Mouse (Mus musculus): ENCODE measurements around the gene Olfr461. TPM values are rescaled to one million over a fixed set of nuclear protein-coding genes. Genes with fewer than 3 reads are reported as not detected.

The Olfr461 gene
- polyA plus RNA-seq, 1 experiment = not detected

DNA sequence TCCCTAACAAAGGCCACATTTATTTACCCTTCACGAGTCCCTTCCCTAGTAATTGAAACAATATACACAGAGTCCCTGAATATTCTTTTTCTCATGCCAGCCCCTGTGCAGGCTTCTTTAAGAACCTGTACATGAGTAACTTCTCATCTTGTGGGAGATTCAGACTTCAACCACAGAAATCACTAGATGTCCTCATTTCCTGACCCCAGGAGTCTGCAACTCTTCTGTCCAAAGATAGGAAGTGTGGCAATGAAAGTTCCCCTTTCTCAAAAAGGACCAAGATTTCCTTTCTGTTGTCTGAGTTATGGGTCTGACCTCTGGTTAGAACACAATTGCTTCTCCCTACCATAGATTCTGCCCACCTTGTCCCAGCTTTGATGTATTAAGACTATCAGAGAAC is 21.5 kb upstream of the Olfr461 start:
- Histone ChIP-seq H3K36me3 (ENCODE audit: control insufficient read depth, insufficient read depth, low read length, poor library complexity, severe bottlenecking) (no peaks in the 10 kb centered on the region), H3K4me3 (ENCODE audit: low read depth, low read length) (no peak overlapping the region), H3K27ac (ENCODE audit: insufficient read depth, low read length) (no peak overlapping the region), H3K9ac (ENCODE audit: low read depth, poor library complexity, severe bottlenecking) (no peak overlapping the region), H3K27me3 (ENCODE audit: control insufficient read depth, insufficient read depth, low read length, poor library complexity, severe bottlenecking) (no peaks in the 10 kb centered on the region), H3K9me3 (replicated peaks; ENCODE audit: control insufficient read depth, insufficient read depth, low read length, poor library complexity, severe bottlenecking) (no peaks in the 10 kb centered on the region), H3K4me1 (ENCODE audit: control insufficient read depth, insufficient read depth, low read length) (no peaks in the 10 kb centered on the region)
- no peak for TF ChIP-seq EP300 (IDR thresholded peaks at IDR 0.05; ENCODE audit: insufficient read depth, low read depth, low read length)
- TF ChIP-seq POLR2A (IDR thresholded peaks at IDR 0.05; ENCODE audit: insufficient read depth, low read length) = no peak
- no peak for TF ChIP-seq CTCF (IDR thresholded peaks at IDR 0.05; ENCODE audit: low read depth, low read length)

DNA sequence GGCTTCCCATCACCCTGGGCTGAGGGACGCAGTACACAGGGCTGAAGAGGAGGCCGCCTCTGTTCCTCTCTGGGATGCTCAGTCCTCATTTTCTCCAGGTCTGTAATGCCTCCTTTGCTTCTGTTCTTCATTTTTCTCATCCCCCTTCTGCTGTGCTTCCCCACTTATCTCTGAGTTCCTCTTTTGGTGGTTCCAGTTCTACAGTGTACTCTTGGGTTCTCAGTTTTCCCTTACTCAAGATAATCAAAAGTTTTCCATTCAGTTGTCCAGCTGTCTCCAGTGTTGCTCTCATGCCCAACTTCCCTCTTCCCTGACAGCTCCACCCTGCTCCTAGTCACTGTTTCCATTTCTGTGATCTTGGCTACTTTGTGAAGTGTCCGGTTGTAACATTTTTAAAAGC is 18.8 kb upstream of the Olfr461 start:
- no peaks in the 10 kb centered on the region for H3K36me3 ChIP-seq (ENCODE audit: control insufficient read depth, insufficient read depth, low read length, poor library complexity, severe bottlenecking)
- no peaks in the 10 kb centered on the region for H3K4me1 ChIP-seq (ENCODE audit: control insufficient read depth, insufficient read depth, low read length)
- H3K9ac ChIP-seq (ENCODE audit: low read depth, poor library complexity, severe bottlenecking) = no peak overlapping the region
- H3K4me3 ChIP-seq (ENCODE audit: low read depth, low read length) = no peak overlapping the region
- H3K27ac ChIP-seq (ENCODE audit: insufficient read depth, low read length) = no peak overlapping the region
- no peaks in the 10 kb centered on the region for H3K27me3 ChIP-seq (ENCODE audit: control insufficient read depth, insufficient read depth, low read length, poor library complexity, severe bottlenecking)
- no peak for TF ChIP-seq POLR2A (IDR thresholded peaks at IDR 0.05; ENCODE audit: insufficient read depth, low read length)
- no peak for TF ChIP-seq EP300 (IDR thresholded peaks at IDR 0.05; ENCODE audit: insufficient read depth, low read depth, low read length)
- no peak for TF ChIP-seq CTCF (IDR thresholded peaks at IDR 0.05; ENCODE audit: low read depth, low read length)
- no peaks in the 10 kb centered on the region for H3K9me3 ChIP-seq (replicated peaks; ENCODE audit: control insufficient read depth, insufficient read depth, low read length, poor library complexity, severe bottlenecking)

DNA sequence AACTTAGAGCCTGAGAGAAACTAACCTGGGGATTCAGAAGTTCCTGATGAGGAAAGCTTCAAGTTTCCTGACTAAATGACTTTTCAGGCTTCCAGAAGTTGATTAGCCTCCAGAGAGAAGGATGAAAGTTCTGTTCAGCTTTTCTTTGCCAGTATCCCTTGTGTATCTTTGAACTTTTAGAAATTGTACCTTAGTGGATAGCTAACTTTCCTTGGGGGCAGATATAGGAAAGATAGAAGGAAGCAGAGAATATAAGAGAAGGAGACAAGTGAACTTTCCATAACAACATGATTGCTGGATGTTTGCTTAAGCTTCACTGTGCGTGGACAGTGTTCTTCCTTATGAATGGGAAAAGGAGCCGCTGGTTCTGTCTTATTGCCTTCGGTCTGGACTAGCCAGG is 14.3 kb upstream of the Olfr461 start, which contains the start of gene Olfr460:
Olfr460 (plus strand) TSS at position 301 of the 400 bp plus-strand sequence.
- H3K9me3 ChIP-seq (replicated peaks; ENCODE audit: control insufficient read depth, insufficient read depth, low read length, poor library complexity, severe bottlenecking) = peaks cover under 1% of the 10 kb centered on the region; the same call in 1 of the 2 replicates
- no peak within 1 kb of the TSS for H3K27ac ChIP-seq (ENCODE audit: insufficient read depth, low read length)
- TF ChIP-seq EP300 (IDR thresholded peaks at IDR 0.05; ENCODE audit: insufficient read depth, low read depth, low read length) (no peak), CTCF (IDR thresholded peaks at IDR 0.05; ENCODE audit: low read depth, low read length) (no peak), POLR2A (IDR thresholded peaks at IDR 0.05; ENCODE audit: insufficient read depth, low read length) (no peak)
- no peaks in the 10 kb centered on the region for H3K27me3 ChIP-seq (ENCODE audit: control insufficient read depth, insufficient read depth, low read length, poor library complexity, severe bottlenecking)
- no peak within 1 kb of the TSS for H3K9ac ChIP-seq (ENCODE audit: low read depth, poor library complexity, severe bottlenecking)
- H3K4me3 ChIP-seq (ENCODE audit: low read depth, low read length) = no peak within 1 kb of the TSS
- H3K4me1 ChIP-seq (ENCODE audit: control insufficient read depth, insufficient read depth, low read length) = no peaks in the 10 kb centered on the region
- no peaks in the 10 kb centered on the region for H3K36me3 ChIP-seq (ENCODE audit: control insufficient read depth, insufficient read depth, low read length, poor library complexity, severe bottlenecking)

DNA sequence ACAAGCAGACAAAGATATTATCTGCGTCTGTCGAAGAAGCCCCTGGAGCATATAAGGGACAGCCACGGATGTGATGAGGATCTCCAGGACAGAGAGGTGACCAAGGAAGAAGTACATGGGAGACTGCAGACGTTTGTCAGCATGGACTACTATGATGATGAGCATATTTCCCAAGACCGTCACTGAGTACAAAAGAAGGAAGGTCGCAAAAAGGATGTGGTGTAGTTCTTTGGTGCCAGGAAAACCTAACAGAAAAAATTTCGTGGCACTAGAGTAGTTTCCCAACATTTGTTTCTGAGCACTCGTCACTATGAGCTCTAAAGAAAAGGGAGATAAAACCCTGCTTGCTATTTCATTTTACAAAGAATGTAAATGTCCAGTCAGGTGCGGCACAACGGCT is 10.2 kb downstream of the Olfr461 start:
- H3K27ac ChIP-seq (ENCODE audit: insufficient read depth, low read length) = no peak overlapping the region
- no peak for TF ChIP-seq CTCF (IDR thresholded peaks at IDR 0.05; ENCODE audit: low read depth, low read length)
- TF ChIP-seq POLR2A (IDR thresholded peaks at IDR 0.05; ENCODE audit: insufficient read depth, low read length) = no peak
- no peak for TF ChIP-seq EP300 (IDR thresholded peaks at IDR 0.05; ENCODE audit: insufficient read depth, low read depth, low read length)
- H3K9me3 ChIP-seq (replicated peaks; ENCODE audit: control insufficient read depth, insufficient read depth, low read length, poor library complexity, severe bottlenecking) = no peaks in the 10 kb centered on the region
- no peaks in the 10 kb centered on the region for H3K36me3 ChIP-seq (ENCODE audit: control insufficient read depth, insufficient read depth, low read length, poor library complexity, severe bottlenecking)
- H3K27me3 ChIP-seq (ENCODE audit: control insufficient read depth, insufficient read depth, low read length, poor library complexity, severe bottlenecking) = no peaks in the 10 kb centered on the region
- no peak overlapping the region for H3K4me3 ChIP-seq (ENCODE audit: low read depth, low read length)
- H3K4me1 ChIP-seq (ENCODE audit: control insufficient read depth, insufficient read depth, low read length) = no peaks in the 10 kb centered on the region
- no peak overlapping the region for H3K9ac ChIP-seq (ENCODE audit: low read depth, poor library complexity, severe bottlenecking)

DNA sequence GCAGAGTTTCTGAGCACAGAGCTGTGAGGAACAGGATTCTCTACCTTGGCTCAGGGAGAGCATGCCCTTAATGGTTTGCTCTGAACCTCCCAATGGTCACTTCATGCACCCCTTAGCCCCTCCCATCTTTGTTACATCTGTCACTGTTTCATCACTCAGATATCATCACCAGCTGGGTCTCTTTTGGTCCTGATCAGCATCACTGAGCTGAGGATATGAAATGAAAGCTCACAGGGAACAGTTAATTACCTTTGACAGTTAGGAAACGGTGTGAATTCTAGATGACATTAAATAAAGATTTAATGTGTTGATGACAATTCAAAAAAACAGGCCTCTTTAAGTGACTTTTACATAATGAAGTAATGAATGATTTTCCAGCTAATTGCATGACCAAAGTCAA is 35.4 kb downstream of the Olfr461 start, which contains the start of gene Prss37:
Prss37 (minus strand) TSS at position 101 of the 400 bp plus-strand sequence.
- Histone ChIP-seq H3K36me3 (ENCODE audit: control insufficient read depth, insufficient read depth, low read length, poor library complexity, severe bottlenecking) (no peaks in the 10 kb centered on the region), H3K4me1 (ENCODE audit: control insufficient read depth, insufficient read depth, low read length) (no peaks in the 10 kb centered on the region), H3K9me3 (replicated peaks; ENCODE audit: control insufficient read depth, insufficient read depth, low read length, poor library complexity, severe bottlenecking) (no peaks in the 10 kb centered on the region), H3K27me3 (ENCODE audit: control insufficient read depth, insufficient read depth, low read length, poor library complexity, severe bottlenecking) (no peaks in the 10 kb centered on the region; the same call in 1 of the 2 replicates), H3K9ac (ENCODE audit: low read depth, poor library complexity, severe bottlenecking) (no peak within 1 kb of the TSS), H3K4me3 (ENCODE audit: low read depth, low read length) (no peak within 1 kb of the TSS), H3K27ac (ENCODE audit: insufficient read depth, low read length) (no peak within 1 kb of the TSS)
- TF ChIP-seq EP300 (IDR thresholded peaks at IDR 0.05; ENCODE audit: insufficient read depth, low read depth, low read length) (no peak), POLR2A (IDR thresholded peaks at IDR 0.05; ENCODE audit: insufficient read depth, low read length) (no peak), CTCF (IDR thresholded peaks at IDR 0.05; ENCODE audit: low read depth, low read length) (no peak)

DNA sequence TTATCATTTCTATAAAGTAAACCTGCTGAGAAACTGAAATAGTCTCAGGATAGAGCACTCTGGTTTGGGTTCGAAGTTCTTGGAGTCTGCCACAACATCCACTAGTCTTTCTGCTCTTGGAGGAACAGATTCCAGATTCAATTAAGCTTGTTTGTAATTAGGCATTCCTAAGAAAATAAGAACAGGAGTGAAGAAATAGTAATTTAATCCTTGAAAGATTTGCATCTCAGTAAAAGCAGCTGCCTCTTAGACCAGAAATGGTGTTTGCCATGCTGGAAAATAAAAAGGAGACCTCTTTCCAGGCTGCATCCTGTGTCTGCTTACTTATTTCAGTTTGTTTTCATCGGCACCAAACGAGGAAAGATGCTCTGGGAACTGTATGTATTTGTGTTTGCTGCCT is 61.6 kb downstream of the Olfr461 start, which contains the start of gene Tas2r108:
Tas2r108 (plus strand) TSS at position 301 of the 400 bp plus-strand sequence.
- no peak within 1 kb of the TSS for H3K9ac ChIP-seq (ENCODE audit: low read depth, poor library complexity, severe bottlenecking)
- H3K27me3 ChIP-seq (ENCODE audit: control insufficient read depth, insufficient read depth, low read length, poor library complexity, severe bottlenecking) = no peaks in the 10 kb centered on the region
- H3K27ac ChIP-seq (ENCODE audit: insufficient read depth, low read length) = no peak within 1 kb of the TSS
- no peaks in the 10 kb centered on the region for H3K36me3 ChIP-seq (ENCODE audit: control insufficient read depth, insufficient read depth, low read length, poor library complexity, severe bottlenecking)
- no peak for TF ChIP-seq CTCF (IDR thresholded peaks at IDR 0.05; ENCODE audit: low read depth, low read length)
- no peak for TF ChIP-seq POLR2A (IDR thresholded peaks at IDR 0.05; ENCODE audit: insufficient read depth, low read length)
- no peak for TF ChIP-seq EP300 (IDR thresholded peaks at IDR 0.05; ENCODE audit: insufficient read depth, low read depth, low read length)
- H3K4me1 ChIP-seq (ENCODE audit: control insufficient read depth, insufficient read depth, low read length) = no peaks in the 10 kb centered on the region
- no peak within 1 kb of the TSS for H3K4me3 ChIP-seq (ENCODE audit: low read depth, low read length)
- no peaks in the 10 kb centered on the region for H3K9me3 ChIP-seq (replicated peaks; ENCODE audit: control insufficient read depth, insufficient read depth, low read length, poor library complexity, severe bottlenecking)

Other genes with a start within 250 kb of the Olfr461 start
- 34.7 and 37.4 TPM in 2 replicates for gene Agk, start 229.9 kb downstream of the Olfr461 start, polyA plus RNA-seq (2011; ENCODE audit: insufficient read depth, insufficient read length, low read depth, missing spikeins)
- gene E330009J07Rik, start 118.9 kb downstream of the Olfr461 start, polyA plus RNA-seq (2011; ENCODE audit: insufficient read depth, insufficient read length, low read depth, missing spikeins) = 5.8 and 6.4 TPM in 2 replicates
- not detected in 2 replicates for gene Wee2, start 116.0 kb downstream of the Olfr461 start, polyA plus RNA-seq (2011; ENCODE audit: insufficient read depth, insufficient read length, low read depth, missing spikeins)
- gene Ssbp1, start 83.7 kb downstream of the Olfr461 start, polyA plus RNA-seq (2011; ENCODE audit: insufficient read depth, insufficient read length, low read depth, missing spikeins) = 130 and 143 TPM in 2 replicates
- 0.94 TPM in 1 of 2 replicates, not detected in the other for gene Tas2r137, start 63.8 kb downstream of the Olfr461 start, polyA plus RNA-seq (2011; ENCODE audit: insufficient read depth, insufficient read length, low read depth, missing spikeins)
- 0.60 and 0.67 TPM in 2 replicates for gene Tas2r108, start 61.5 kb downstream of the Olfr461 start, polyA plus RNA-seq (2011; ENCODE audit: insufficient read depth, insufficient read length, low read depth, missing spikeins)
- gene Prss37, start 35.5 kb downstream of the Olfr461 start, polyA plus RNA-seq (2011; ENCODE audit: insufficient read depth, insufficient read length, low read depth, missing spikeins) = not detected in 2 replicates
- 0.20 TPM in 1 of 2 replicates, not detected in the other for gene Olfr460, start 14.4 kb upstream of the Olfr461 start, polyA plus RNA-seq (2011; ENCODE audit: insufficient read depth, insufficient read length, low read depth, missing spikeins)
- gene Clec5a, start 30.8 kb upstream of the Olfr461 start, polyA plus RNA-seq (2011; ENCODE audit: insufficient read depth, insufficient read length, low read depth, missing spikeins) = not detected in 2 replicates
- gene Tas2r138, start 58.3 kb upstream of the Olfr461 start, polyA plus RNA-seq (2011; ENCODE audit: insufficient read depth, insufficient read length, low read depth, missing spikeins) = not detected in 2 replicates
- 0.09 TPM in 1 of 2 replicates, not detected in the other for gene Mgam, start 73.8 kb upstream of the Olfr461 start, polyA plus RNA-seq (2011; ENCODE audit: insufficient read depth, insufficient read length, low read depth, missing spikeins)